In genomic region chr7:100288622-100289021, GRCm38 (mm10) we compare ENCODE assay signal across 9 mouse cellular contexts. TPM values are rescaled to one million over a fixed set of nuclear protein-coding genes. Genes with fewer than 3 reads are reported as not detected.
DNase-seq lines count a peak whose midpoint lies in the region; ATAC-seq lines count a peak whose summit lies in the region.
"Had no signal": no experiment of that assay in that cellular context is flagged by ENCODE, and none has a peak within 500 bp of the region (broad histone marks: within the 10 kb centered on the region; RNA-seq: fewer than 3 reads in every experiment).

No protein-coding gene starts in this region.

- peaks cover 13% of the 10 kb centered on the region for H3K4me1 ChIP-seq in intestine, embryonic 15.5 days (replicated peaks)

- H3K4me3 ChIP-seq in intestine, embryonic 15.5 days (replicated peaks): peak overlapping the region; percentile 11

- no peaks in the 10 kb centered on the region for H3K27me3 ChIP-seq in intestine, embryonic 15.5 days (replicated peaks)
- H3K27me3 ChIP-seq: Patski had no signal

- peak; percentile 77 for ATAC-seq in intestine, embryonic 15.5 days
- no peak for ATAC-seq in frontal cortex, adult (ENCODE audit: low TSS enrichment)

- WGBS in intestine, embryonic 15.5 days: 19% methylated on average over 11 of the region's 11 CpGs

- DNase-seq in kidney, postnatal 14 days: peak; percentile 17
- no peak for DNase-seq in kidney, adult 18-20 months
- peak; percentile 36 for DNase-seq in gastrocnemius, adult 18-20 months (ENCODE audit: low spot score)
- peak; percentile 58 for DNase-seq in mesoderm, embryonic 11.5 days (ENCODE audit: low read depth, low spot score)
- DNase-seq in left cerebral cortex, postnatal 14 days (ENCODE audit: low spot score in 2 of 2): no peak
- no peak for DNase-seq in layer of hippocampus, adult 8-10 months (ENCODE audit: low spot score in 2 of 2)

- peak overlapping the region; percentile 86 for H3K27ac ChIP-seq in intestine, embryonic 15.5 days

- no peaks in the 10 kb centered on the region for H3K36me3 ChIP-seq in intestine, embryonic 15.5 days

- no peaks in the 10 kb centered on the region for H3K9me3 ChIP-seq in intestine, embryonic 15.5 days

- no peak overlapping the region for H3K9ac ChIP-seq in intestine, embryonic 15.5 days

- H3K4me2 ChIP-seq in intestine, embryonic 15.5 days (replicated peaks): peak overlapping the region; percentile 58

- intact Hi-C loops in left cerebral cortex, postnatal 14 days (cut with DNase I): no loop called here

RNA-seq across cellular contexts. Expression of gene P4ha3, which starts 3.3 kb away (rescaled TPM):
- under 1 TPM; 0.11 to 0.14 TPM for total RNA-seq in gastrocnemius, adult 18-20 months (2021)
- polyA plus RNA-seq in intestine, embryonic 15.5 days (2015; fragmentation: Nextera tagmentation; extraction: Ambion mirVana): 4.6 and 5.8 TPM in 2 replicates
- 1 to 10 TPM; 6.4 to 6.9 TPM for total RNA-seq in left cerebral cortex, postnatal 14 days (2021)
- total RNA-seq in layer of hippocampus, adult 8-10 months (2022): 10 to 100 TPM in 2 of 4 experiments, 1 to 10 TPM in 2; 4.7 to 16.0 (median 9.0) TPM

Comparison
In these comparisons a context has a peak if more than half of its experiments do, and no peak if none do; other contexts are left out.
1. DNase-seq: peak in kidney, postnatal 14 days (single experiment), gastrocnemius, adult 18-20 months (single experiment) and mesoderm, embryonic 11.5 days (single experiment); none in kidney, adult 18-20 months (single experiment), left cerebral cortex, postnatal 14 days (0 of 2) and layer of hippocampus, adult 8-10 months (0 of 2).
2. RNA of gene P4ha3, which starts 3.3 kb away (total RNA-seq): 4.7 to 16.0 TPM in layer of hippocampus, adult 8-10 months and 6.4 to 6.9 TPM in left cerebral cortex, postnatal 14 days; 0.11 to 0.14 TPM in gastrocnemius, adult 18-20 months; every median in the first group is over 4 times any median in the second.